Mouse (Mus musculus) liver, embryonic 11.5 days (tissue): Measurements from ENCODE around the gene Cox19. TPM values are rescaled to one million over a fixed set of nuclear protein-coding genes. Genes with fewer than 3 reads are reported as not detected.
A peak's percentile ranks its signal among the peaks of the same experiment; 100 is the strongest.

Experiments used
- ATAC-seq: fragments of 200-750 bp; cut with Nextera tagmentation; replicated peaks from 2 replicates; pipeline ENCODE4 v1.8.0; 2017; ENCODE audit warnings: moderate number of reproducible peaks, mild to moderate bottlenecking, moderate TSS enrichment, moderate library complexity; ENCODE audit not compliant: low FRiP score
- DNase-seq: peaks from one replicate; pipeline ENCODE4 v3.0.0-alpha.2; 2017; ENCODE audit warnings: low spot score
- H3K27ac ChIP-seq: fragments of 300-500 bp; sonication (generic); 2 replicates; pipeline ENCODE4 v1.5.1; 2014; ENCODE audit warnings: mild to moderate bottlenecking, low read depth, low read length, control low read depth
- H3K27me3 ChIP-seq: fragments of 300-500 bp; sonication (generic); replicated peaks from 2 replicates; pipeline ENCODE4 v1.6.1; 2014; ENCODE audit warnings: low read length, mixed read lengths; ENCODE audit not compliant: control insufficient read depth, insufficient read depth
- H3K36me3 ChIP-seq: fragments of 300-500 bp; sonication (generic); 2 replicates; pipeline ENCODE4 v1.6.1; 2014; ENCODE audit warnings: mild to moderate bottlenecking, low read length, moderate library complexity, mixed read lengths; ENCODE audit not compliant: control insufficient read depth, insufficient read depth
- H3K4me1 ChIP-seq: fragments of 300-500 bp; sonication (generic); replicated peaks from 2 replicates; pipeline ENCODE4 v1.6.1; 2014; ENCODE audit warnings: low read length, mixed read lengths; ENCODE audit not compliant: control insufficient read depth, insufficient read depth
- H3K4me2 ChIP-seq: fragments of 300-500 bp; sonication (generic); 2 replicates; pipeline ENCODE4 v1.6.1; 2014; ENCODE audit warnings: mild to moderate bottlenecking, control low read depth, moderate library complexity
- H3K4me3 ChIP-seq: fragments of 300-500 bp; sonication (generic); 2 replicates; pipeline ENCODE4 v1.5.1; 2014; ENCODE audit warnings: low read depth, low read length, control low read depth
- H3K9ac ChIP-seq: fragments of 300-500 bp; sonication (generic); 2 replicates; pipeline ENCODE4 v1.6.1; 2014; ENCODE audit warnings: low read depth, low read length, control low read depth
- H3K9me3 ChIP-seq: fragments of 300-500 bp; sonication (generic); 2 replicates; pipeline ENCODE4 v1.6.1; 2016; ENCODE audit warnings: low read length, inconsistent platforms, mixed read lengths; ENCODE audit not compliant: control insufficient read depth
- WGBS: fragments of 180-500 bp; shearing (Covaris S2); extraction: QIAGEN DNeasy Blood & Tissue Kit; methylation state at CpG from one replicate; pipeline ENCODE4 v1.1.7; 2014; 5-methylcytosine and 5-hydroxymethylcytosine counted together
- polyA plus RNA-seq: library from polyadenylated mRNA; unstranded; fragments of >200 nt; fragmentation: Nextera tagmentation; extraction: Ambion mirVana; gene quantifications from 2 replicates; pipeline ENCODE4 v1.2.1, GENCODE M21; 2014

Cox19 gene
- polyA plus RNA-seq, 1 experiment from 2014 or later, result 98.1 TPM

- Histone ChIP-seq H3K4me2 (no peak overlapping the region), H3K9ac (no peak overlapping the region), H3K27ac (no peak overlapping the region), H3K27me3 (no peaks in the 10 kb centered on the region), H3K4me1 (peaks cover 11% of the 10 kb centered on the region), H3K4me3 (no peak overlapping the region), H3K9me3 (no peaks in the 10 kb centered on the region), H3K36me3 (peaks cover 14% of the 10 kb centered on the region; the same call in 1 of the 2 replicates)
- DNase-seq (no peak), ATAC-seq (no peak)
- 87% methylated on average over 16 of the region's 16 CpGs for WGBS
These were observed 17.8 kb downstream of the Cox19 start for GRCm38 (mm10) chr5:139333301-139334013.

- no peaks in the 10 kb centered on the region for H3K27me3 ChIP-seq
- 77% methylated on average over 8 of the region's 8 CpGs for WGBS
- DNase-seq, result no peak
- no peak overlapping the region for H3K4me3 ChIP-seq
- H3K4me2 ChIP-seq, result no peak overlapping the region
- 0 out of 2 replicates have a peak, but pooled peaks have one; percentile 13 for ATAC-seq
- H3K9ac ChIP-seq, result no peak overlapping the region
- H3K36me3 ChIP-seq, result peaks cover 11% of the 10 kb centered on the region; the same call in 1 of the 2 replicates
- H3K27ac ChIP-seq, result peak overlapping the region; percentile 48; the same call in 1 of the 2 replicates
- peaks cover 11% of the 10 kb centered on the region for H3K4me1 ChIP-seq
- no peaks in the 10 kb centered on the region for H3K9me3 ChIP-seq
These were observed 18.5 kb downstream of the Cox19 start for GRCm38 (mm10) chr5:139332590-139333272.

- H3K4me2 ChIP-seq, result no peak overlapping the region
- no peak overlapping the region for H3K4me3 ChIP-seq
- DNase-seq, result peak; percentile 78
- no peak overlapping the region for H3K9ac ChIP-seq
- 0 out of 2 replicates have a peak, but pooled peaks have one; percentile 3 for ATAC-seq
- H3K27me3 ChIP-seq, result no peaks in the 10 kb centered on the region
- H3K27ac ChIP-seq, result no peak overlapping the region
- peaks cover 5% of the 10 kb centered on the region; the same call in 1 of the 2 replicates for H3K36me3 ChIP-seq
- peaks cover 11% of the 10 kb centered on the region for H3K4me1 ChIP-seq
- H3K9me3 ChIP-seq, result no peaks in the 10 kb centered on the region
- WGBS, result 16% methylated on average over 8 of the region's 8 CpGs
These were observed 19.5 kb downstream of the Cox19 start for GRCm38 (mm10) chr5:139331742-139332141.

GRCm38 (mm10) chr5:139330766-139331165 is 20.5 kb downstream of the Cox19 start:
- no peak for ATAC-seq

GRCm38 (mm10) chr5:139327634-139328020 is 23.6 kb downstream of the Cox19 start:
- H3K9me3 ChIP-seq, result no peaks in the 10 kb centered on the region
- ATAC-seq (no peak), DNase-seq (no peak)
- no peak overlapping the region for H3K4me3 ChIP-seq
- 38% methylated on average over 7 of the region's 7 CpGs for WGBS
- H3K27me3 ChIP-seq, result peaks cover 25% of the 10 kb centered on the region
- H3K4me1 ChIP-seq, result peaks cover 23% of the 10 kb centered on the region
- H3K9ac ChIP-seq, result no peak overlapping the region
- no peaks in the 10 kb centered on the region for H3K36me3 ChIP-seq
- H3K4me2 ChIP-seq, result no peak overlapping the region
- 0 out of 2 replicates have a peak overlapping the region, but pooled peaks have one; percentile 3 for H3K27ac ChIP-seq

More at GRCm38 (mm10) chr5:139330766-139331165, 20.5 kb downstream of the Cox19 start:
- no peak overlapping the region for H3K4me3 ChIP-seq
- peaks cover 11% of the 10 kb centered on the region for H3K4me1 ChIP-seq
- DNase-seq, result no peak
- no peaks in the 10 kb centered on the region for H3K9me3 ChIP-seq
- H3K9ac ChIP-seq, result no peak overlapping the region
- H3K4me2 ChIP-seq, result no peak overlapping the region
- 0 out of 2 replicates have a peak, but pooled peaks cover 6% of the 10 kb centered on the region for H3K27me3 ChIP-seq
- H3K27ac ChIP-seq, result no peak overlapping the region
- WGBS, result 66% methylated on average over 7 of the region's 7 CpGs
- H3K36me3 ChIP-seq, result 0 out of 2 replicates have a peak, but pooled peaks cover 2% of the 10 kb centered on the region

- no peak overlapping the region for H3K9ac ChIP-seq
- no peaks in the 10 kb centered on the region for H3K36me3 ChIP-seq
- H3K4me2 ChIP-seq, result no peak overlapping the region
- H3K4me3 ChIP-seq, result no peak overlapping the region
- peaks cover 19% of the 10 kb centered on the region for H3K4me1 ChIP-seq
- H3K27me3 ChIP-seq, result peaks cover 25% of the 10 kb centered on the region
- no peak for ATAC-seq
- no peaks in the 10 kb centered on the region for H3K9me3 ChIP-seq
- WGBS, result 67% methylated on average over 7 of the region's 7 CpGs
- DNase-seq, result no peak
- 0 out of 2 replicates have a peak overlapping the region, but pooled peaks have one; percentile 3 for H3K27ac ChIP-seq
These were observed 24.1 kb downstream of the Cox19 start for GRCm38 (mm10) chr5:139326986-139327633.

GRCm38 (mm10) chr5:139326111-139326696 is 25.0 kb downstream of the Cox19 start:
- Histone ChIP-seq H3K27ac (no peak overlapping the region), H3K4me3 (no peak overlapping the region), H3K4me2 (peak overlapping the region; percentile 99), H3K27me3 (peaks cover 25% of the 10 kb centered on the region), H3K4me1 (peaks cover 16% of the 10 kb centered on the region), H3K36me3 (no peaks in the 10 kb centered on the region), H3K9ac (no peak overlapping the region), H3K9me3 (no peaks in the 10 kb centered on the region)
- 62% methylated on average over 13 of the region's 13 CpGs for WGBS
- DNase-seq, result no peak
- no peak for ATAC-seq

GRCm38 (mm10) chr5:139325395-139325966 is 25.7 kb downstream of the Cox19 start, which contains the start of gene Adap1:
Adap1 (minus strand) TSS chr5:139325622.
- Histone ChIP-seq H3K27me3 (peaks cover 25% of the 10 kb centered on the region), H3K4me1 (peaks cover 16% of the 10 kb centered on the region), H3K9ac (peak within 1 kb of the TSS; percentile 79), H3K4me2 (peak within 1 kb of the TSS; percentile 99), H3K36me3 (no peaks in the 10 kb centered on the region), H3K4me3 (peak within 1 kb of the TSS; percentile 86), H3K9me3 (no peaks in the 10 kb centered on the region), H3K27ac (peak within 1 kb of the TSS; percentile 66; the same call in 1 of the 2 replicates)
- DNase-seq (peak; percentile 69), ATAC-seq (peak; percentile 83)
- WGBS, result 2% methylated on average over 61 of the region's 61 CpGs
